Mouse (Mus musculus): ENCODE measurements around the gene Saa3.

GRCm38 (mm10) chr7:46748459-46748858 is 33.0 kb upstream of the Saa3 start:
- TF ChIP-seq POLR2A (IDR thresholded peaks at IDR 0.05; ENCODE audit: insufficient read length, low read depth): no peak
- TF ChIP-seq USF1 (IDR thresholded peaks at IDR 0.05; ENCODE audit: low read depth): no peak
- no peak for TF ChIP-seq MYOD1 (IDR thresholded peaks at IDR 0.05; ENCODE audit: control insufficient read depth in 1 of 3, insufficient read length in 2 of 3, low read depth in 2 of 3)
- no peak for TF ChIP-seq E2F4 (IDR thresholded peaks at IDR 0.05; ENCODE audit: insufficient read depth)
- TF ChIP-seq SRF (IDR thresholded peaks at IDR 0.05; ENCODE audit: control insufficient read depth, insufficient read length, low read depth): no peak
- no peak for TF ChIP-seq REST (IDR thresholded peaks at IDR 0.05; ENCODE audit: insufficient read depth, insufficient read length)
- TF ChIP-seq CEBPB (IDR thresholded peaks at IDR 0.05; ENCODE audit: insufficient read depth, poor library complexity, severe bottlenecking): no peak
- no peak for TF ChIP-seq MAX (IDR thresholded peaks at IDR 0.05; ENCODE audit: low read depth)
- TF ChIP-seq TCF12 (IDR thresholded peaks at IDR 0.05; ENCODE audit: insufficient read depth, poor library complexity, severe bottlenecking): no peak

Measured in myocyte (in vitro differentiated cells).